Mouse (Mus musculus): ENCODE results near the gene Rfwd3. TPM values are rescaled to one million over a fixed set of nuclear protein-coding genes. Genes with fewer than 3 reads are reported as not detected.

Rfwd3 gene
- 3.5 and 4.3 TPM in 2 replicates for polyA plus RNA-seq (2012)

GRCm38 (mm10) chr8:111299821-111300568, at the start of gene Rfwd3:
TSS of gene Rfwd3 (minus strand) at chr8:111300222.

GRCm38 (mm10) chr8:111337890-111338347, 37.9 kb upstream of the Rfwd3 start, which contains the start of gene Mlkl:
TSS of gene Mlkl (minus strand) at chr8:111338177.

GRCm38 (mm10) chr8:111258631-111259407, 41.2 kb downstream of the Rfwd3 start, which contains the start of gene Glg1:
TSS of gene Glg1 (minus strand) at chr8:111259216.

Other genes with a start within 250 kb of the Rfwd3 start
- gene Exosc6, start 243.9 kb downstream of the Rfwd3 start, polyA plus RNA-seq (2012), result 113 and 121 TPM in 2 replicates
- 0.06 and 0.09 TPM in 2 replicates for gene Clec18a, start 207.8 kb downstream of the Rfwd3 start, polyA plus RNA-seq (2012)
- 4.3 and 4.5 TPM in 2 replicates for gene Pdpr, start 205.6 kb downstream of the Rfwd3 start, polyA plus RNA-seq (2012)
- 11.8 and 13.5 TPM in 2 replicates for gene Glg1, start 41.0 kb downstream of the Rfwd3 start, polyA plus RNA-seq (2012)
- 16.3 and 17.2 TPM in 2 replicates for gene Mlkl, start 38.0 kb upstream of the Rfwd3 start, polyA plus RNA-seq (2012)
- not detected in 2 replicates for gene Fa2h, start 93.6 kb upstream of the Rfwd3 start, polyA plus RNA-seq (2012)
- 2.2 and 2.7 TPM in 2 replicates for gene Wdr59, start 221.9 kb upstream of the Rfwd3 start, polyA plus RNA-seq (2012)
- 193 and 223 TPM in 2 replicates for gene Znrf1, start 235.9 kb upstream of the Rfwd3 start, polyA plus RNA-seq (2012)